Mouse (Mus musculus) heart, embryonic 14.5 days (tissue): ENCODE results near the gene Elf4. TPM values are rescaled to one million over a fixed set of nuclear protein-coding genes. Genes with fewer than 3 reads are reported as not detected.

Experiments
- ATAC-seq: fragments of 200-750 bp; cut with Nextera tagmentation; 2 replicates; pipeline ENCODE4 v1.8.0; 2017; ENCODE audit warnings: low read depth, moderate TSS enrichment; ENCODE audit not compliant: insufficient number of reproducible peaks, insufficient read depth, low FRiP score
- H3K27ac ChIP-seq, 2 experiments: fragments of 200-500 bp in 1 of 2; fragments of 300-500 bp in 1 of 2; sonication (generic) in 1 of 2; replicated peaks in 1 of 2; 2 replicates each; pipeline ENCODE4 v1.5.1; 2012 to 2014; ENCODE audit warnings: low read depth in 2 of 2, low read length in 2 of 2, control low read depth in 1 of 2, mild to moderate bottlenecking in 1 of 2, mixed read lengths in 1 of 2; ENCODE audit not compliant: control insufficient read depth in 1 of 2, insufficient read depth in 1 of 2
- H3K27me3 ChIP-seq: fragments of 300-500 bp; sonication (generic); 2 replicates; pipeline ENCODE4 v1.6.1; 2014; ENCODE audit warnings: mild to moderate bottlenecking, low read length, control low read depth; ENCODE audit not compliant: control insufficient read depth, insufficient read depth
- H3K36me3 ChIP-seq: fragments of 300-500 bp; sonication (generic); 2 replicates; pipeline ENCODE4 v1.6.1; 2014; ENCODE audit warnings: mild to moderate bottlenecking, control low read depth, low read length, mixed read lengths; ENCODE audit not compliant: control insufficient read depth, insufficient read depth
- H3K4me1 ChIP-seq, 2 experiments: fragments of 200-500 bp in 1 of 2; fragments of 300-500 bp in 1 of 2; sonication (generic) in 1 of 2; 2 replicates each; pipeline ENCODE4 v1.6.1; 2012 to 2014; ENCODE audit warnings: low read length in 2 of 2, control low read depth in 1 of 2, mixed read lengths in 1 of 2; ENCODE audit not compliant: control insufficient read depth in 2 of 2, insufficient read depth in 2 of 2
- H3K4me2 ChIP-seq: fragments of 300-500 bp; sonication (generic); 2 replicates; pipeline ENCODE4 v1.6.1; 2014; ENCODE audit warnings: mild to moderate bottlenecking, low read length
- H3K4me3 ChIP-seq, 2 experiments: fragments of 200-500 bp in 1 of 2; fragments of 300-500 bp in 1 of 2; sonication (generic) in 1 of 2; 2 replicates each; pipeline ENCODE4 v1.5.1; 2012 to 2014; ENCODE audit warnings: low read length in 2 of 2, mild to moderate bottlenecking in 2 of 2, control low read depth in 1 of 2, low read depth in 1 of 2, moderate library complexity in 1 of 2; ENCODE audit not compliant: control insufficient read depth in 1 of 2, insufficient read depth in 1 of 2
- H3K9ac ChIP-seq: fragments of 300-500 bp; sonication (generic); 2 replicates; pipeline ENCODE4 v1.6.1; 2014; ENCODE audit warnings: mild to moderate bottlenecking, low read length
- H3K9me3 ChIP-seq: fragments of 300-500 bp; sonication (generic); 2 replicates; pipeline ENCODE4 v1.6.1; 2016; ENCODE audit warnings: low read length, control low read depth; ENCODE audit not compliant: control insufficient read depth
- WGBS: fragments of 180-500 bp; shearing (Covaris S2); extraction: QIAGEN DNeasy Blood & Tissue Kit; methylation state at CpG from one replicate; pipeline ENCODE4 v1.1.7; 2014; 5-methylcytosine and 5-hydroxymethylcytosine counted together
- polyA plus RNA-seq: library from polyadenylated mRNA; unstranded; fragments of >200 nt; fragmentation: Nextera tagmentation; extraction: Ambion mirVana; gene quantifications from 2 replicates; pipeline ENCODE4 v1.2.1, GENCODE M21; 2014

Gene Elf4
- polyA plus RNA-seq, 1 experiment from 2014 or later, result 15.3 TPM

- Histone ChIP-seq H3K36me3 (no peaks in the 10 kb centered on the region), H3K27me3 (no peaks in the 10 kb centered on the region), H3K9ac (no peak overlapping the region), H3K4me3 (no peak overlapping the region), H3K9me3 (no peaks in the 10 kb centered on the region), H3K4me2 (no peak overlapping the region), H3K4me1 (peaks cover 27 to 30% of the 10 kb centered on the region in 2 experiments), H3K27ac (no peak overlapping the region)
- no peak for ATAC-seq
These were observed 33.8 kb downstream of the Elf4 start for GRCm38 (mm10) chrX:48429100-48429499.

- ATAC-seq, result no peak
- Histone ChIP-seq H3K4me1 (peaks cover 25 to 29% of the 10 kb centered on the region in 2 experiments), H3K4me3 (no peak overlapping the region), H3K27ac (0 out of 4 replicates have a peak overlapping the region, but pooled peaks of 1 of the 2 experiments have one; percentile 18), H3K36me3 (no peaks in the 10 kb centered on the region), H3K27me3 (no peaks in the 10 kb centered on the region), H3K4me2 (no peak overlapping the region), H3K9me3 (no peaks in the 10 kb centered on the region), H3K9ac (no peak overlapping the region)
- 73% methylated on average over 8 of the region's 8 CpGs for WGBS
These were observed 34.3 kb downstream of the Elf4 start for GRCm38 (mm10) chrX:48428642-48429041.

GRCm38 (mm10) chrX:48428241-48428640 is 34.7 kb downstream of the Elf4 start:
- ATAC-seq, result peak; percentile 36; the same call in 1 of the 2 replicates
- no peak overlapping the region for H3K4me3 ChIP-seq
- H3K27ac ChIP-seq, result peak overlapping the region in 1 of 2 experiments; percentile 47; a peak in 2 of 4 replicates
- no peaks in the 10 kb centered on the region for H3K36me3 ChIP-seq
- 42% methylated on average over 6 of the region's 6 CpGs for WGBS
- H3K27me3 ChIP-seq, result no peaks in the 10 kb centered on the region
- H3K4me1 ChIP-seq, result peaks cover 21 to 29% of the 10 kb centered on the region in 2 experiments
- no peak overlapping the region for H3K9ac ChIP-seq
- no peak overlapping the region for H3K4me2 ChIP-seq
- no peaks in the 10 kb centered on the region for H3K9me3 ChIP-seq

DNA sequence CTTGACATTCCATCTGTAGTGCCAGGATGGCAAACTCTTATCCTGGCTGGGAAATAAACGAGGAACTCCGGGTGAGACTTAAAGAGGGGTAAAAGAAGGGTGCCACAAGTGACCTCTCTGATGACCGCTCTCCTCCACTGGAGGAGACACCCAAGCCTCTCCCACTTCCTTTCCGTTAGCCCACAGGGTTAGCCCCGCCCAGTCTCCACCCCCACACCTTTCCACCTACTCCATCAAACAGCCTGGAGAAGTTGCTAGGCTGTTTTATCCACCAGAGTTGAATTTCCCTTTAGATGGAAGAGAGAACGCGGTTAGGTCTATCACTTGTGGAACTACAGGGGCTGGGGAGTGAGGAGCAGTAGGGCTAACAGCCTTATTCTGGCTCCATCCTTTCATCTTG is 37.7 kb downstream of the Elf4 start:
- ATAC-seq, result no peak; the same call in 1 of the 2 replicates
- H3K4me1 ChIP-seq, result peaks cover 19 to 29% of the 10 kb centered on the region in 2 experiments
- H3K9ac ChIP-seq, result no peak overlapping the region
- no peak overlapping the region for H3K4me3 ChIP-seq
- 53% methylated on average over 7 of the region's 7 CpGs for WGBS
- no peak overlapping the region for H3K27ac ChIP-seq
- H3K27me3 ChIP-seq, result no peaks in the 10 kb centered on the region
- H3K4me2 ChIP-seq, result peak overlapping the region; percentile 41; the same call in 1 of the 2 replicates
- H3K9me3 ChIP-seq, result no peaks in the 10 kb centered on the region
- peaks cover 9% of the 10 kb centered on the region for H3K36me3 ChIP-seq

- Histone ChIP-seq H3K9ac (no peak overlapping the region), H3K4me3 (no peak overlapping the region), H3K9me3 (no peaks in the 10 kb centered on the region), H3K4me1 (peaks cover 19 to 29% of the 10 kb centered on the region in 2 experiments), H3K27me3 (no peaks in the 10 kb centered on the region), H3K27ac (peak overlapping the region; percentile 24 to 32; a peak in 1 of 4 replicates), H3K36me3 (peaks cover 16% of the 10 kb centered on the region), H3K4me2 (peak overlapping the region; percentile 41)
- ATAC-seq, result no peak
- 30% methylated on average over 3 of the region's 3 CpGs for WGBS
These were observed 38.3 kb downstream of the Elf4 start for GRCm38 (mm10) chrX:48424583-48424982.

GRCm38 (mm10) chrX:48423671-48424070 is 39.3 kb downstream of the Elf4 start:
- H3K4me1 ChIP-seq, result peaks cover 19 to 29% of the 10 kb centered on the region in 2 experiments
- H3K36me3 ChIP-seq, result peaks cover 25% of the 10 kb centered on the region
- no peak overlapping the region for H3K9ac ChIP-seq
- no peak overlapping the region for H3K4me3 ChIP-seq
- H3K27me3 ChIP-seq, result no peaks in the 10 kb centered on the region
- ATAC-seq, result no peak
- 32% methylated on average over 1 of the region's 1 CpGs for WGBS
- no peak overlapping the region for H3K4me2 ChIP-seq
- no peaks in the 10 kb centered on the region for H3K9me3 ChIP-seq
- no peak overlapping the region; a peak in 1 of 4 replicates for H3K27ac ChIP-seq

DNA sequence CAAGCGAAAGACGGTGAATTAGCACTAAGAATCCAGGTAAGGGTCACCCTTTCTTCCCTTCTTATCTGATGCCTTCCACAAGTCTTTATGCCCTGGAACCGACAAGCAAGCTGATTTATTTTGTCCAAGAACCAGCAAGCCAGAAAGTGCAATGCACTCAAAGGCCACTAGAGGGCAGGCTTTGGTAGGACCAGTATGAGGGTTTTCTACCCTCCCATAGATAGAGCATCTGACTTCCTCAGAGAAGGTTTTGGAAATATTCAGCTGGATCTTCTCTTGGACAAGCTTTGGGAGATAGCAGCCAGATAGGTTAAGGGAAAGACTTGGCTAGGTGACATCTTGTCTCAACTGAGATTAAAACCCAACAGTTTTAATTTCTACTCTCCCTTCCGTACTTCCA is 39.9 kb downstream of the Elf4 start:
- no peak for ATAC-seq
- H3K9me3 ChIP-seq, result no peaks in the 10 kb centered on the region

GRCm38 (mm10) chrX:48418417-48418816 is 44.5 kb downstream of the Elf4 start:
- H3K27ac ChIP-seq, result no peak overlapping the region

More for the DNA sequence above, 39.9 kb downstream of the Elf4 start:
- Histone ChIP-seq H3K36me3 (peaks cover 32% of the 10 kb centered on the region), H3K4me2 (no peak overlapping the region), H3K4me3 (no peak overlapping the region), H3K4me1 (peaks cover 18 to 23% of the 10 kb centered on the region in 2 experiments), H3K9ac (no peak overlapping the region), H3K27ac (no peak overlapping the region), H3K27me3 (no peaks in the 10 kb centered on the region)
- 30% methylated on average over 4 of the region's 4 CpGs for WGBS

More at GRCm38 (mm10) chrX:48418417-48418816, 44.5 kb downstream of the Elf4 start:
- Histone ChIP-seq H3K4me2 (no peak overlapping the region), H3K9ac (no peak overlapping the region), H3K4me3 (no peak overlapping the region), H3K4me1 (no peaks in the 10 kb centered on the region), H3K9me3 (no peaks in the 10 kb centered on the region), H3K27me3 (no peaks in the 10 kb centered on the region), H3K36me3 (peaks cover 70% of the 10 kb centered on the region)
- ATAC-seq, result no peak
- WGBS, result 73% methylated on average over 2 of the region's 2 CpGs
